Mouse (Mus musculus): ENCODE data around the gene Gm14685. TPM values are rescaled to one million over a fixed set of nuclear protein-coding genes. Genes with fewer than 3 reads are reported as not detected.
"Not testable (repeated sequence)": the region's sequence is repeated elsewhere in the genome, so short reads cannot be mapped to it uniquely, and the experiment has no call there.

The Gm14685 gene
- total RNA-seq (2021), result 1 to 10 TPM in 1 of 2 experiments, under 1 TPM in 1; 0.94 to 2.3 TPM
- long read RNA-seq, experiment 1, result 0 reads
- long read RNA-seq, experiment 2, partial matches to known transcripts, result 0 of 1 reads
- long read RNA-seq, experiment 2, other reads (novel, unspliced or antisense), result 1 of 1 reads

GRCm38 (mm10) chrX:73116747-73117146, at the start of gene Gm14685:
TSS of gene Gm14685 (plus strand) at chrX:73117047.
- DNase-seq (ENCODE audit: low spot score in 2 of 2), result not testable (repeated sequence)

GRCm38 (mm10) chrX:73082267-73083055, 34.4 kb upstream of the Gm14685 start, which contains the start of gene Xlr4a:
TSS of gene Xlr4a (minus strand) at chrX:73082478.
- DNase-seq (ENCODE audit: low spot score in 2 of 2), result not testable (repeated sequence)

GRCm38 (mm10) chrX:73096941-73097508, 19.8 kb upstream of the Gm14685 start, which contains the start of gene Xlr3a:
TSS of gene Xlr3a (minus strand) at chrX:73097095.
- peak in 1 of 2 experiments; percentile 1 for DNase-seq (ENCODE audit: low spot score in 2 of 2)

GRCm38 (mm10) chrX:73122859-73123829, 6.3 kb downstream of the Gm14685 start:
- not testable (repeated sequence) for DNase-seq (ENCODE audit: low spot score in 2 of 2)

- DNase-seq (ENCODE audit: low spot score in 2 of 2), result not testable (repeated sequence)
Measured at GRCm38 (mm10) chrX:73143218-73143618, 26.4 kb downstream of the Gm14685 start.

GRCm38 (mm10) chrX:73148496-73148895, 31.6 kb downstream of the Gm14685 start, which contains the start of gene Xlr5b:
TSS of gene Xlr5b (plus strand) at chrX:73148796.
- DNase-seq (ENCODE audit: low spot score in 2 of 2), result not testable (repeated sequence)

GRCm38 (mm10) chrX:73149350-73149749, 32.5 kb downstream of the Gm14685 start, which contains the start of gene DXBay18:
TSS of gene DXBay18 (minus strand) at chrX:73149450.
- not testable (repeated sequence) for DNase-seq (ENCODE audit: low spot score in 2 of 2)

- DNase-seq (ENCODE audit: low spot score in 2 of 2), result not testable (repeated sequence)
Measured at GRCm38 (mm10) chrX:73176889-73177288, 60.0 kb downstream of the Gm14685 start, which contains the start of gene Spin2d. TSS of gene Spin2d (minus strand) at chrX:73176989.

Other genes with a start within 250 kb of the Gm14685 start
- gene Cetn2, start 198.6 kb upstream of the Gm14685 start, total RNA-seq (2021), result 10 to 100 TPM; 57.0 to 58.1 TPM
- gene Nsdhl, start 198.5 kb upstream of the Gm14685 start, total RNA-seq (2021), result 10 to 100 TPM; 22.6 to 30.0 TPM
- gene Zfp185, start 129.7 kb upstream of the Gm14685 start, total RNA-seq (2021), result under 1 TPM; 0.95 to 0.96 TPM
- under 1 TPM; 0.21 to 0.40 TPM for gene Pnma5, start 79.9 kb upstream of the Gm14685 start, total RNA-seq (2021)
- 10 to 100 TPM; 15.5 to 15.9 TPM for gene Pnma3, start 52.3 kb upstream of the Gm14685 start, total RNA-seq (2021)
- not detected for gene Xlr4a, start 34.6 kb upstream of the Gm14685 start, total RNA-seq (2021)
- gene Xlr3a, start 20.0 kb upstream of the Gm14685 start, total RNA-seq (2021), result 1 to 10 TPM in 1 of 2 experiments, not detected in 1; 3.6 TPM
- gene Xlr5b, start 31.7 kb downstream of the Gm14685 start, total RNA-seq (2021), result not detected
- under 1 TPM in 1 of 2 experiments, not detected in 1; 0.89 TPM for gene DXBay18, start 32.4 kb downstream of the Gm14685 start, total RNA-seq (2021)
- not detected for gene Spin2d, start 59.9 kb downstream of the Gm14685 start, total RNA-seq (2021)
- gene Xlr3b, start 75.2 kb downstream of the Gm14685 start, total RNA-seq (2021), result 1 to 10 TPM; 4.4 to 9.2 TPM
- under 1 TPM in 1 of 2 experiments, not detected in 1; 0.95 TPM for gene Xlr4b, start 97.3 kb downstream of the Gm14685 start, total RNA-seq (2021)
- gene F8a, start 111.2 kb downstream of the Gm14685 start, total RNA-seq (2021), result 10 to 100 TPM; 16.3 to 19.0 TPM
- not detected for gene Xlr4c, start 126.1 kb downstream of the Gm14685 start, total RNA-seq (2021)
- gene Xlr3c, start 148.3 kb downstream of the Gm14685 start, total RNA-seq (2021), result not detected
- gene Xlr5a, start 175.9 kb downstream of the Gm14685 start, total RNA-seq (2021), result not detected
- gene Xlr5c, start 175.9 kb downstream of the Gm14685 start, total RNA-seq (2021), result not detected
- gene Gm45015, start 219.8 kb downstream of the Gm14685 start, total RNA-seq (2021), result not detected
- 10 to 100 TPM; 16.0 to 20.2 TPM for gene Zfp275, start 225.6 kb downstream of the Gm14685 start, total RNA-seq (2021)

Data from left cerebral cortex, adult 18-20 months (tissue).